14 mouse cellular contexts compared by ENCODE assay signal in the genomic region with DNA sequence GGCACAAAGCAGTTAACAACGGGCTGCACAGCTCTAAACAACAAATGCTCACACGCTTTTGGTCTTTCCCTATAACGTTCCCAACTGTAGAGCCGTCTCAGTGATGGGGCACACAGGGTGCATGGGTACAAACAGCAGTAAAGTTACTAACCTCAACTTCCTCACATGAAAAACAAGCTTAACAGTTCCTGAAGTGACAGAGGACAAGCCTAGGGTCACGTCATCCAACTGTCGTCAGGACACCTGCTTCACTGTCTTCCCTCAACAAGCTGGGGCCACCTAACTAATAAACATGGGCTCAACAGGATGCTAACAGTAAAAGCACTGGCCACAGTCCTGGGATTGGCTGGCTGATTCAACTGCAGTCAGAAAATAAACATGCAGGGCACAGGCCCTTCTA.
DNase-seq lines count a peak whose midpoint lies in the region; ATAC-seq lines count a peak whose summit lies in the region.
"Had no signal": no experiment of that assay in that cellular context is flagged by ENCODE, and none has a peak within 500 bp of the region (broad histone marks: within the 10 kb centered on the region; RNA-seq: fewer than 3 reads in every experiment).

No protein-coding gene starts in this region.

- ATAC-seq in inflammation-experienced regulatory T-cells, adult 6 months, result peak; percentile 56
- no peak for ATAC-seq in erythroblast, adult 5-6 weeks (replicated peaks; ENCODE audit: low FRiP score, poor library complexity, severe bottlenecking)
- no peak for ATAC-seq in intestine, embryonic 16.5 days

- DNase-seq in spleen, postnatal 36 days (ENCODE audit: low spot score in 2 of 2), result peak; percentile 48 to 49
- DNase-seq in spleen, postnatal 14 days (ENCODE audit: low spot score in 2 of 2), result no peak
- DNase-seq in skeletal muscle tissue, adult 2 months (ENCODE audit: low read depth, low spot score), result peak; percentile 11
- no peak for DNase-seq in embryo, embryonic 11 days
- DNase-seq: cerebellum, adult 9-11 months; lung, embryonic 14.5 days had no signal

- no peak overlapping the region for H3K9ac ChIP-seq in intestine, embryonic 16.5 days (ENCODE audit: low read depth, low read length)
- H3K9ac ChIP-seq: embryonic facial prominence, embryonic 12.5 days; forebrain, embryonic 12.5 days; lung, embryonic 14.5 days; neural tube, embryonic 13.5 days had no signal

- peaks cover 3% of the 10 kb centered on the region; the same call in 1 of the 2 replicates for H3K4me1 ChIP-seq in intestine, embryonic 16.5 days (ENCODE audit: control insufficient read depth, insufficient read depth, low read length)
- H3K4me1 ChIP-seq: embryonic facial prominence, embryonic 12.5 days; forebrain, embryonic 12.5 days had no signal

- 77% methylated on average over 6 of the region's 6 CpGs for WGBS in intestine, embryonic 16.5 days

- H3K4me3 ChIP-seq in intestine, embryonic 16.5 days (ENCODE audit: low read length), result no peak overlapping the region
- H3K4me3 ChIP-seq: embryonic facial prominence, embryonic 12.5 days; forebrain, embryonic 12.5 days; neural tube, embryonic 13.5 days had no signal

- H3K27me3 ChIP-seq in intestine, embryonic 16.5 days (replicated peaks; ENCODE audit: control insufficient read depth, insufficient read depth, low read length), result no peaks in the 10 kb centered on the region
- H3K27me3 ChIP-seq: embryonic facial prominence, embryonic 12.5 days; forebrain, embryonic 12.5 days; neural tube, embryonic 13.5 days had no signal

- no peak overlapping the region for H3K27ac ChIP-seq in intestine, embryonic 16.5 days (ENCODE audit: low read length)
- H3K27ac ChIP-seq: embryonic facial prominence, embryonic 12.5 days; forebrain, embryonic 12.5 days; neural tube, embryonic 13.5 days; stomach, postnatal 0 days had no signal

- H3K36me3 ChIP-seq in intestine, embryonic 16.5 days (ENCODE audit: control insufficient read depth, insufficient read depth, low read length), result no peaks in the 10 kb centered on the region
- H3K36me3 ChIP-seq: embryonic facial prominence, embryonic 12.5 days; forebrain, embryonic 12.5 days; neural tube, embryonic 13.5 days had no signal

- H3K9me3 ChIP-seq in intestine, embryonic 16.5 days (ENCODE audit: control insufficient read depth, low read length), result no peaks in the 10 kb centered on the region
- H3K9me3 ChIP-seq: embryonic facial prominence, embryonic 12.5 days; forebrain, embryonic 12.5 days; neural tube, embryonic 13.5 days had no signal

- no peak overlapping the region for H3K4me2 ChIP-seq in intestine, embryonic 16.5 days (ENCODE audit: low read depth, low read length)
- H3K4me2 ChIP-seq: embryonic facial prominence, embryonic 12.5 days; forebrain, embryonic 12.5 days; lung, embryonic 14.5 days; midbrain, embryonic 11.5 days; neural tube, embryonic 13.5 days had no signal

Comparison
In these comparisons a context has a peak if more than half of its experiments do, and no peak if none do; other contexts are left out.
1. DNase-seq: peak in spleen, postnatal 36 days (2 of 2) and skeletal muscle tissue, adult 2 months (single experiment); none in spleen, postnatal 14 days (0 of 2) and embryo, embryonic 11 days (single experiment).